Mouse (Mus musculus) midbrain, embryonic 16.5 days (tissue): ENCODE measurements around the gene Fam192a. TPM values are rescaled to one million over a fixed set of nuclear protein-coding genes. Genes with fewer than 3 reads are reported as not detected.

Experiments used
- ATAC-seq: fragments of 200-750 bp; cut with Nextera tagmentation; 2 replicates; pipeline ENCODE4 v1.8.0; 2017; ENCODE audit warnings: moderate TSS enrichment
- H3K27ac ChIP-seq: fragments of 300-500 bp; sonication (generic); 2 replicates; pipeline ENCODE4 v1.5.1; 2014; ENCODE audit warnings: mild to moderate bottlenecking, low read length, mixed read lengths
- H3K27me3 ChIP-seq: fragments of 300-500 bp; sonication (generic); 2 replicates; pipeline ENCODE4 v1.6.1; 2014; ENCODE audit warnings: low read depth, low read length, mixed read lengths; ENCODE audit not compliant: control insufficient read depth, insufficient read depth
- H3K36me3 ChIP-seq: fragments of 300-500 bp; sonication (generic); 2 replicates; pipeline ENCODE4 v1.6.1; 2014; ENCODE audit warnings: mild to moderate bottlenecking, low read length, moderate library complexity, mixed read lengths; ENCODE audit not compliant: control insufficient read depth, insufficient read depth
- H3K4me1 ChIP-seq: fragments of 300-500 bp; sonication (generic); 2 replicates; pipeline ENCODE4 v1.6.1; 2014; ENCODE audit warnings: mild to moderate bottlenecking, low read length, mixed read lengths; ENCODE audit not compliant: control insufficient read depth, insufficient read depth
- H3K4me2 ChIP-seq: fragments of 300-500 bp; sonication (generic); 2 replicates; pipeline ENCODE4 v1.6.1; 2014; ENCODE audit warnings: mild to moderate bottlenecking, low read length, mixed read lengths
- H3K4me3 ChIP-seq: fragments of 300-500 bp; sonication (generic); 2 replicates; pipeline ENCODE4 v1.5.1; 2014; ENCODE audit warnings: low read depth, mild to moderate bottlenecking, low read length, moderate library complexity, mixed read lengths
- H3K9ac ChIP-seq: fragments of 300-500 bp; sonication (generic); 2 replicates; pipeline ENCODE4 v1.6.1; 2014; ENCODE audit warnings: low read depth, low read length, mixed read lengths
- H3K9me3 ChIP-seq: fragments of 300-500 bp; sonication (generic); replicated peaks from 2 replicates; pipeline ENCODE4 v1.6.1; 2014; ENCODE audit warnings: mild to moderate bottlenecking, low read length, mixed read lengths; ENCODE audit not compliant: control insufficient read depth, poor library complexity, severe bottlenecking
- WGBS: fragments of 180-500 bp; shearing (Covaris S2); extraction: QIAGEN DNeasy Blood & Tissue Kit; methylation state at CpG from one replicate; pipeline ENCODE4 v1.1.7; 2014; 5-methylcytosine and 5-hydroxymethylcytosine counted together
- polyA plus RNA-seq: library from polyadenylated mRNA; unstranded; fragments of >200 nt; fragmentation: Nextera tagmentation; extraction: Ambion mirVana; gene quantifications from 2 replicates; pipeline ENCODE4 v1.2.1, GENCODE M21; 2015

Gene Fam192a
- polyA plus RNA-seq, 1 experiment from 2014 or later, result 74.0 TPM

- Histone ChIP-seq H3K4me2 (no peak overlapping the region), H3K4me3 (no peak overlapping the region), H3K27me3 (no peaks in the 10 kb centered on the region), H3K4me1 (peaks cover 15% of the 10 kb centered on the region), H3K36me3 (no peaks in the 10 kb centered on the region), H3K9me3 (no peaks in the 10 kb centered on the region), H3K27ac (no peak overlapping the region), H3K9ac (no peak overlapping the region)
- 93% methylated on average over 5 of the region's 5 CpGs for WGBS
- no peak for ATAC-seq
Measured at GRCm38 (mm10) chr8:94607064-94607463, 5.3 kb upstream of the Fam192a start.

- Histone ChIP-seq H3K27ac (no peak overlapping the region), H3K4me2 (no peak overlapping the region), H3K4me1 (peaks cover 30% of the 10 kb centered on the region), H3K36me3 (no peaks in the 10 kb centered on the region), H3K27me3 (no peaks in the 10 kb centered on the region), H3K4me3 (no peak overlapping the region), H3K9me3 (no peaks in the 10 kb centered on the region), H3K9ac (no peak overlapping the region)
- no peak for ATAC-seq
- WGBS, result 86% methylated on average over 2 of the region's 2 CpGs
Measured at GRCm38 (mm10) chr8:94604030-94604429, 2.2 kb upstream of the Fam192a start.

- peak overlapping the region; percentile 93 for H3K4me3 ChIP-seq
- H3K4me1 ChIP-seq, result peaks cover 31% of the 10 kb centered on the region
- no peaks in the 10 kb centered on the region for H3K9me3 ChIP-seq
- no peaks in the 10 kb centered on the region for H3K27me3 ChIP-seq
- H3K4me2 ChIP-seq, result peak overlapping the region; percentile 81
- no peaks in the 10 kb centered on the region for H3K36me3 ChIP-seq
- peak overlapping the region; percentile 93 for H3K27ac ChIP-seq
- under 1% methylated on average over 31 of the region's 31 CpGs for WGBS
- ATAC-seq, result peak; percentile 5; the same call in 1 of the 2 replicates
- H3K9ac ChIP-seq, result peak overlapping the region; percentile 98
Measured at GRCm38 (mm10) chr8:94602471-94603131, 804 bp upstream of the Fam192a start.

- Histone ChIP-seq H3K9ac (peak overlapping the region; percentile 77), H3K36me3 (no peaks in the 10 kb centered on the region), H3K27ac (peak overlapping the region; percentile 87), H3K4me1 (peaks cover 31% of the 10 kb centered on the region), H3K4me3 (peak overlapping the region; percentile 83), H3K9me3 (no peaks in the 10 kb centered on the region), H3K4me2 (peak overlapping the region; percentile 96), H3K27me3 (no peaks in the 10 kb centered on the region)
- ATAC-seq, result peak; percentile 64
- WGBS, result under 1% methylated on average over 51 of the region's 51 CpGs
Measured at GRCm38 (mm10) chr8:94601034-94601606, 677 bp downstream of the Fam192a start.

- no peaks in the 10 kb centered on the region for H3K27me3 ChIP-seq
- WGBS, result 27% methylated on average over 5 of the region's 5 CpGs
Measured at GRCm38 (mm10) chr8:94600478-94600877, 1.3 kb downstream of the Fam192a start.

GRCm38 (mm10) chr8:94594211-94594610, 7.6 kb downstream of the Fam192a start:
- no peak for ATAC-seq
- Histone ChIP-seq H3K9me3 (no peaks in the 10 kb centered on the region), H3K36me3 (no peaks in the 10 kb centered on the region), H3K4me2 (no peak overlapping the region), H3K4me1 (peaks cover 3% of the 10 kb centered on the region), H3K9ac (no peak overlapping the region), H3K27me3 (no peaks in the 10 kb centered on the region), H3K27ac (no peak overlapping the region), H3K4me3 (no peak overlapping the region)
- WGBS, result 75% methylated on average over 1 of the region's 1 CpGs

More at GRCm38 (mm10) chr8:94600478-94600877, 1.3 kb downstream of the Fam192a start:
- Histone ChIP-seq H3K27ac (peak overlapping the region; percentile 87), H3K9me3 (no peaks in the 10 kb centered on the region), H3K9ac (peak overlapping the region; percentile 77), H3K4me3 (peak overlapping the region; percentile 83), H3K4me2 (peak overlapping the region; percentile 96), H3K4me1 (peaks cover 31% of the 10 kb centered on the region), H3K36me3 (no peaks in the 10 kb centered on the region)
- ATAC-seq, result no peak

- Histone ChIP-seq H3K9me3 (no peaks in the 10 kb centered on the region), H3K27me3 (no peaks in the 10 kb centered on the region), H3K36me3 (peaks cover 12% of the 10 kb centered on the region), H3K4me3 (no peak overlapping the region), H3K9ac (no peak overlapping the region), H3K4me1 (no peaks in the 10 kb centered on the region), H3K27ac (no peak overlapping the region), H3K4me2 (no peak overlapping the region)
- WGBS, result 79% methylated on average over 4 of the region's 4 CpGs
- ATAC-seq, result no peak
Measured at GRCm38 (mm10) chr8:94591691-94592090, 10.1 kb downstream of the Fam192a start.

- Histone ChIP-seq H3K4me2 (no peak overlapping the region), H3K27me3 (no peaks in the 10 kb centered on the region), H3K36me3 (peaks cover 25% of the 10 kb centered on the region), H3K27ac (no peak overlapping the region), H3K4me3 (no peak overlapping the region), H3K9me3 (no peaks in the 10 kb centered on the region), H3K9ac (no peak overlapping the region), H3K4me1 (no peaks in the 10 kb centered on the region)
- WGBS, result 28% methylated on average over 4 of the region's 4 CpGs
- ATAC-seq, result peak; percentile 80
Measured at GRCm38 (mm10) chr8:94584238-94584817, 17.5 kb downstream of the Fam192a start.

- no peak overlapping the region for H3K27ac ChIP-seq
- 94% methylated on average over 6 of the region's 6 CpGs for WGBS
- H3K4me1 ChIP-seq, result no peaks in the 10 kb centered on the region
- H3K27me3 ChIP-seq, result no peaks in the 10 kb centered on the region
- no peak for ATAC-seq
- H3K36me3 ChIP-seq, result peaks cover 29% of the 10 kb centered on the region
- H3K9ac ChIP-seq, result no peak overlapping the region; the same call in 1 of the 2 replicates
- H3K4me3 ChIP-seq, result no peak overlapping the region
- no peaks in the 10 kb centered on the region for H3K9me3 ChIP-seq
- H3K4me2 ChIP-seq, result no peak overlapping the region
Measured at GRCm38 (mm10) chr8:94582569-94582968, 19.2 kb downstream of the Fam192a start.
